Mouse (Mus musculus) spleen, adult 2 months (tissue): ENCODE data around the gene Vps50.

Source experiments
- CTCF ChIP-seq: fragments of 200-500 bp; IDR thresholded peaks from 2 replicates; pipeline ENCODE4 v1.5.1; 2011; ENCODE audit warnings: mild to moderate bottlenecking, inconsistent platforms; ENCODE audit not compliant: insufficient read depth, insufficient read length, insufficient replicate concordance; ENCODE audit errors: extremely low read depth
- POLR2A ChIP-seq: fragments of 200-500 bp; IDR thresholded peaks from 2 replicates; pipeline ENCODE4 v1.6.1; 2011; ENCODE audit warnings: low read depth, low read length, inconsistent platforms

GRCm38 (mm10) chr6:3539470-3539869, 41.3 kb downstream of the Vps50 start:
- TF ChIP-seq CTCF = no peak
- TF ChIP-seq POLR2A = no peak
